Mouse (Mus musculus) kidney, adult 10 weeks (tissue): ENCODE results near the gene Paip2b. TPM values are rescaled to one million over a fixed set of nuclear protein-coding genes. Genes with fewer than 3 reads are reported as not detected.

Source experiments
- polyA plus RNA-seq: library from polyadenylated mRNA; stranded (reverse); fragments of 350-450 nt; fragmentation: Illumina TruSeq; extraction: RNeasy Lipid Tissue Mini Kit (QIAGEN cat#74804); gene quantifications from one replicate; pipeline ENCODE4 v1.2.3, GENCODE M21; 2014; ENCODE audit warnings: low read depth, low replicate concordance

The Paip2b gene
- polyA plus RNA-seq: 28.2 TPM

DNA sequence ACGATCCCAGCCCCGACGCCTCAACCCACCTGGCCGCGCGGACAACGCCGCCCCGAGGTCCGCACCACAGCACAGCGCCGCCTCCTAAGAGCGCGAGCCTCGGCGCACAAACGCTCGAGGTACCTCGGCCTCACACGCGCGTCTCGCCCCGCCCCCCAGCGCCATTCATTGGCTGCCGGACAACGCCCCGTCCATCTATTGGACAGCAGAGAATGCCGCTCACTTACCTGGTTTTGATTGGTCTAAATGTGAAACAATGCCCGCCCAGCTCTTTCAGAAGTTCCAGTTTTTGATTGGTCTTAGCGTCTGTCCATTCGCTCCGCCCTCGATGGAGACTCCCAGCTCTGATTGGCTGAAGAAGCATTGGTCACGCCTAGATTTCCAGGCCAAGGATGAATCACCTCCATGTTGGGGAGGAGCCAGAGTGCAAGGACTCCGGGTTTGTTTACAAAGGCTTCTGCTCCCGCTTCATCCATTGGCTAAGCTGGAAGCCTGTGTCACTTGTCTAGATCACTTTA, at the start of gene Paip2b:
Paip2b (minus strand) TSS at position 136 of the 518 bp plus-strand sequence.

DNA sequence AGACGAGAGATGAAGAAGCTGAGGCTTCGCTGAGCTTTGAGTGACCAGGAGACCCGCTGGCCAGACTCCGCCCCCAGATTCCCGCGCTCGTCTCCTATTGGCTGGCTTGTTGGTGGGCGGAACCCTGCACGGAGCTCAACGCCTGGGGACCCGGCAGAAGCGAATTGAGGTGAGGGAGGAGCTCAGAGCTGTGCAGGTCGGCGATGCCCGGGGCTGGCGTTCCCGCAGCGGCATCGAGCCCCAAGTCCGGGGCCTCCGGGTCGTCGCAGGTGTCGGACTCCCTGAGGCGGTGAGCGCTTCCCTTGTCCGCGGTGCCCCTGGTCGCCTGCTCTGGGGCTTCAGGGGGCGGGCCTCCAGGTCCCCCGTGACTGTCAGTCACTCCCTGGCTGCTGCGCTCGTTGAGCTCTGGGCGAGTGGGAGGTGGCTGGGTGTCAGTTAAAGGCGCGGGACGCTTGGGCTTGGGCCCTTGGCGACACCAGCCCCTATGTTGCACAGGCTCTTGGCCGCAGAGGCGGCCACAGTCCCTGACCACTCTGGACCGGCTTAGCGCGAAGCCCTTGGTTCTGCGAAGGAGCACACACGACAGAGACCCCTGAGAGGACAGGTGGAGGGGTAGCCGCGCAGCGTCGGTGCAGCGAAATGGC, 35.5 kb upstream of the Paip2b start, which contains the start of gene Zfp638:
Zfp638 (plus strand) TSS at position 156 of the 644 bp plus-strand sequence.

DNA sequence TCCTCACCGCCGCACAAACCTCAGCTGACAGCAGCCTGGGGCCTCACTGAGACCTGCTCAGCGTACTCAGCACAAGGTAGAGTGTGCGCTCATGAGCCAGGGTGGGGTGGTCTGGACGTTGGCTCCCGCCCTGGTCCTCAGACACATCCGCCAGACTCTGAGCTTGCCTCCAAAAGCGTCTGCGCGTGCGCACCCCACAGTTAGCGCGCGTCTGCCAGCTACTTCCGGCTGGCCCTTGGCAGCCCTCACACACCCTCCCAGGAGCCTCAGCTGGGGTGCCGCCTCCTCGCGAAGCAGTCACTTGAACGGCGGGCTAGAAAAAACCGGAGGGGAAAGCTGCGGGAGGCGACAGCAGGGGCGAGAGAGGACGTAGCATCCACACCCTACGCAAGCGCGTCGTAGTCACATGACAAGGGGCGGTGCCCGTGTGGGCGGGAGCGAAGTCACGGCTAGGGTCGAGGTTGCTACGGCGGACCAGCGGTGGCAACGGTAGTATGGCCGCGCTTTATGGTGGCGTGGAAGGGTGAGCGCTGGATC, 36.7 kb downstream of the Paip2b start, which contains the start of gene Nagk:
Nagk (plus strand) TSS at position 223 of the 537 bp plus-strand sequence.

DNA sequence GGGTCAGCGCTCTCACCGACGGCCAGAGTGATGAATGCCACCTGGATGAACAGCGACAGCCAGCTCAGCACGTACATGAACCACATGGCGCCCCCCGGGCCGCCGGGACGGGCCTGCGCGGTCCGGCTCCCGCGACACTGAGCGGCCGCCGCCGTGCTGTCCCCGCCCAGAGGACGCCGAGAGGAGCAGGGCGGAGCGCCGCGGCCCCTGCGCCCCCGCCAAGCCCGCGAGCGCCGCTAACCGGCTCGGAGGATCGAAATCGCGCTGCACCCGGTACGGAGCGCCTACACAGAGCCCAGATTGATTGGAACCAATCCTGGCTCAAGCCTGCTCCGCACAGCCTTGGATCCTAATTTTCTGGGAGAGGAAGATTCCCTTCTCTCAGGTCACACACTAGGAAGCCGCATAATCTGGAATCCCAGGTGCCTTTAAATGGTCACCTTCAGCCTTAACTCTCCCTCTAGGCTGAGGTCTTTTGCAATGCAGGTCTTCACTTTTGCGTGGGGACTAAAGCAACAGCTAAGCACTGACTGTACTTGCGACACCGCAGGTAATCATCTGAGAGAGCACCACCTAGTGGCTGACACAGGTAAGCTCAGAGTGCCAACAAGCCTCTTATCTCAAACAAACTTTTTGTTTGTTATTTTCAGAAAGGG, 55.8 kb downstream of the Paip2b start, which contains the start of gene Tex261:
Tex261 (minus strand) TSS at position 176 of the 656 bp plus-strand sequence.

DNA sequence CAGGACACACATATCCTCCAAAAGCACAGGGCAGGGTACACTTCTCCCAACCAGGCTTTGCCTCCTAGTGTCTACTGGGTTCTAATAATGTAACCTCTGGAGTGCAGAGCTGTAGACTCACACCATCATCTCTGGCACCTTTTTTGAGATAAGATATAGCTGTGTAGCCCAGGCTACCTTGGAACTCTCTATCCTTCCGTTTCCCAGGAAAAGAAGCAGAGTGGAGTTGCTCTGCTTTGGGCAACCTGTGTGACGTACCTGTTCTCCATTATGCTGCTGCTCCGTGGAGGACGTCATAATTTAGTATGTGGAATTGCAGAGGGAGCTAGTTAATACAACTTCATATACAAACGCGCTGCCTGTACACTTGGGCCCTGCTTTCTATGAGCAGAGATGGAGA, 69.2 kb downstream of the Paip2b start, which contains the start of gene Ankrd53:
Ankrd53 (plus strand) TSS at position 301 of the 400 bp plus-strand sequence.

Other genes starting within 250 kb of the Paip2b start
- not detected for gene Clec4f, start 175.6 kb downstream of the Paip2b start, polyA plus RNA-seq
- gene Cd207, start 153.9 kb downstream of the Paip2b start, polyA plus RNA-seq: not detected
- gene Vax2, start 120.5 kb downstream of the Paip2b start, polyA plus RNA-seq: not detected
- gene Atp6v1b1, start 88.8 kb downstream of the Paip2b start, polyA plus RNA-seq: 39.3 TPM
- not detected for gene Ankrd53, start 69.1 kb downstream of the Paip2b start, polyA plus RNA-seq
- gene Tex261, start 55.9 kb downstream of the Paip2b start, polyA plus RNA-seq: 21.1 TPM
- gene Nagk, start 36.8 kb downstream of the Paip2b start, polyA plus RNA-seq: 13.4 TPM
- gene Zfp638, start 35.4 kb upstream of the Paip2b start, polyA plus RNA-seq: 164 TPM
- 0.89 TPM for gene Dysf, start 176.8 kb upstream of the Paip2b start, polyA plus RNA-seq